Mouse (Mus musculus) ES-Bruce4 (cell line): Measurements from ENCODE around the gene Myo18b.

Experiments
- CTCF ChIP-seq: IDR thresholded peaks from one replicate; pipeline ENCODE4 v1.8.1; 2011; ENCODE audit warnings: low read depth, low read length
- EP300 ChIP-seq: IDR thresholded peaks from 2 replicates; pipeline ENCODE4 v1.6.1; 2011; ENCODE audit warnings: low read depth, low read length; ENCODE audit not compliant: insufficient read depth
- POLR2A ChIP-seq: IDR thresholded peaks from one replicate; pipeline ENCODE4 v1.8.1; 2011; ENCODE audit warnings: low read length; ENCODE audit not compliant: insufficient read depth

DNA sequence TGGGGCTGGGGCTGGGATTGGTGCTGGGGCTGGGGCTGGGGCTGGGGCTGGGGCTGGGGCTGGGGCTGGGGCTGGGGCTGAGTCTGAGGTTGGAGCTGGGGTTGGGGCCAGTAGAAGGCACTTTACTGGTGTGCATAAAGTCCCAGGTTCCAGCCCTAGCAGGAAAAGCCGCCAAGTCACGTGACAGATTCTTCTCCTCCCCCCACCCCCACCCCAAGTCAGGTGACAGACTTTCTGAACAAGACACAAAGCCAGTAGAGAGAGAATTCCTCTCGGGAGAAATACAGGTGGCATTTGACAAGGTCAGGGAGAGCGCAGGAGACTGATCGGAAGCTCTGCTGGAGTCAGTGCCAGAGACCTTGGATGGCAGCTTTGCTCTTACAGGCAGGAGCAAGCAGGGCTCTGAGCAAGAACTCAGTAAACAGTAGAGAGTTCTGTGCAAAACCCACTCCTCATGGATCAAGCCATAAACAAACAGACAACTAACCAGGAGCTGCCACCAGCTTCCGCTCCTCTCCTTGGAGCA lies 124.7 kb downstream of the Myo18b start:
- TF ChIP-seq CTCF: no peak
- no peak for TF ChIP-seq EP300
- TF ChIP-seq POLR2A: no peak
